Mouse (Mus musculus): ENCODE data around the gene Gas2l2. TPM values are rescaled to one million over a fixed set of nuclear protein-coding genes. Genes with fewer than 3 reads are reported as not detected.

The Gas2l2 gene
- polyA plus RNA-seq, 2 experiments, result 0.03 TPM; not detected in 1

- no peak overlapping the region for H3K4me3 ChIP-seq (replicated peaks; ENCODE audit: low read length)
- peaks cover 17% of the 10 kb centered on the region for H3K4me1 ChIP-seq (ENCODE audit: control insufficient read depth, insufficient read depth, low read length)
- no peak overlapping the region for H3K4me2 ChIP-seq (replicated peaks; ENCODE audit: low read depth, low read length, severe bottlenecking)
- no peaks in the 10 kb centered on the region for H3K9me3 ChIP-seq (ENCODE audit: control insufficient read depth, low read length)
- ATAC-seq (ENCODE audit: low FRiP score, low read depth), result peak; percentile 41; the same call in 1 of the 2 replicates
- WGBS, result 28% methylated on average over 11 of the region's 11 CpGs
- peak; percentile 48 for DNase-seq (ENCODE audit: low spot score)
- H3K27ac ChIP-seq (replicated peaks; ENCODE audit: low read depth, low read length), result no peak overlapping the region
- no peaks in the 10 kb centered on the region for H3K36me3 ChIP-seq (ENCODE audit: control insufficient read depth, insufficient read depth, low read length)
- no peak for TF ChIP-seq POLR2A (IDR thresholded peaks at IDR 0.05; ENCODE audit: borderline replicate concordance, extremely low read depth, insufficient read depth, insufficient read length)
- H3K9ac ChIP-seq (ENCODE audit: low read depth, low read length, severe bottlenecking), result peak overlapping the region; percentile 8; the same call in 1 of the 2 replicates
- H3K27me3 ChIP-seq (ENCODE audit: control insufficient read depth, insufficient read depth, low read length), result 0 out of 2 replicates have a peak, but pooled peaks cover under 1% of the 10 kb centered on the region
These were observed 37.9 kb upstream of the Gas2l2 start for GRCm38 (mm10) chr11:83467120-83467652.

DNA sequence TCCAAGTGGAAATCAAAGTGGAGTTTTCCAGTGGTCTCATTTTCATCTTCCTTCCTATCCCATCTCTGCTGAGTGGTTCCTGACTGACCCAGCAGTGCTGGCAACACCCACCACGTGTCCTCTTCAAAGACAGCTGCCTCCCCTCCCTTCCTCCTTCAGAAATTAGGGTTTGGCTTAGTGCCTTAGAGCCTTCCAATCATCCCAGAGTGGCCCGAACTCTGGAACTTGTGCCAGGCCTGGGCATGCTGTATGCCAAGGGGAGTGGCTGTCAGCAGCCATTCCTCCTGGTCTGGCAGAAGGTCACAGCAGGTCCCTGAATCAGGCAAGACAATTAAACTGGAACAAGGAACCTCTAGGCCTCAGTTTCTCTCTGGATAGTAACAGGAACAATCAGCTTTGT is 36.7 kb upstream of the Gas2l2 start:
- Histone ChIP-seq H3K27me3 (ENCODE audit: control insufficient read depth, insufficient read depth, low read length) (peaks cover 8% of the 10 kb centered on the region; the same call in 1 of the 2 replicates), H3K9me3 (ENCODE audit: control insufficient read depth, low read length) (no peaks in the 10 kb centered on the region), H3K4me1 (ENCODE audit: control insufficient read depth, insufficient read depth, low read length) (peaks cover 13% of the 10 kb centered on the region), H3K9ac (ENCODE audit: low read depth, low read length, severe bottlenecking) (no peak overlapping the region), H3K4me2 (replicated peaks; ENCODE audit: low read depth, low read length, severe bottlenecking) (no peak overlapping the region), H3K4me3 (replicated peaks; ENCODE audit: low read length) (no peak overlapping the region), H3K27ac (replicated peaks; ENCODE audit: low read depth, low read length) (no peak overlapping the region), H3K36me3 (ENCODE audit: control insufficient read depth, insufficient read depth, low read length) (no peaks in the 10 kb centered on the region)
- DNase-seq (ENCODE audit: low spot score) (no peak), ATAC-seq (ENCODE audit: low FRiP score, low read depth) (no peak)
- 32% methylated on average over 2 of the region's 2 CpGs for WGBS
- no peak for TF ChIP-seq POLR2A (IDR thresholded peaks at IDR 0.05; ENCODE audit: borderline replicate concordance, extremely low read depth, insufficient read depth, insufficient read length)

- no peak for TF ChIP-seq POLR2A (IDR thresholded peaks at IDR 0.05; ENCODE audit: borderline replicate concordance, extremely low read depth, insufficient read depth, insufficient read length)
- peaks cover 15% of the 10 kb centered on the region for H3K4me1 ChIP-seq (ENCODE audit: control insufficient read depth, insufficient read depth, low read length)
- DNase-seq (ENCODE audit: low spot score), result no peak
- H3K27ac ChIP-seq (replicated peaks; ENCODE audit: low read depth, low read length), result no peak within 1 kb of the TSS
- 1% methylated on average over 26 of the region's 42 CpGs for WGBS
- peak within 1 kb of the TSS; percentile 53 for H3K4me3 ChIP-seq (replicated peaks; ENCODE audit: low read length)
- H3K9me3 ChIP-seq (ENCODE audit: control insufficient read depth, low read length), result no peaks in the 10 kb centered on the region
- H3K36me3 ChIP-seq (ENCODE audit: control insufficient read depth, insufficient read depth, low read length), result no peaks in the 10 kb centered on the region
- peaks cover 8% of the 10 kb centered on the region; the same call in 1 of the 2 replicates for H3K27me3 ChIP-seq (ENCODE audit: control insufficient read depth, insufficient read depth, low read length)
- no peak for ATAC-seq (ENCODE audit: low FRiP score, low read depth)
- peak within 1 kb of the TSS; percentile 56 for H3K9ac ChIP-seq (ENCODE audit: low read depth, low read length, severe bottlenecking)
- peak within 1 kb of the TSS; percentile 92 for H3K4me2 ChIP-seq (replicated peaks; ENCODE audit: low read depth, low read length, severe bottlenecking)
These were observed 33.5 kb upstream of the Gas2l2 start, which contains the start of gene Mmp28 for GRCm38 (mm10) chr11:83462711-83463244. Gene Mmp28 (minus strand): TSS chr11:83463071.

DNA sequence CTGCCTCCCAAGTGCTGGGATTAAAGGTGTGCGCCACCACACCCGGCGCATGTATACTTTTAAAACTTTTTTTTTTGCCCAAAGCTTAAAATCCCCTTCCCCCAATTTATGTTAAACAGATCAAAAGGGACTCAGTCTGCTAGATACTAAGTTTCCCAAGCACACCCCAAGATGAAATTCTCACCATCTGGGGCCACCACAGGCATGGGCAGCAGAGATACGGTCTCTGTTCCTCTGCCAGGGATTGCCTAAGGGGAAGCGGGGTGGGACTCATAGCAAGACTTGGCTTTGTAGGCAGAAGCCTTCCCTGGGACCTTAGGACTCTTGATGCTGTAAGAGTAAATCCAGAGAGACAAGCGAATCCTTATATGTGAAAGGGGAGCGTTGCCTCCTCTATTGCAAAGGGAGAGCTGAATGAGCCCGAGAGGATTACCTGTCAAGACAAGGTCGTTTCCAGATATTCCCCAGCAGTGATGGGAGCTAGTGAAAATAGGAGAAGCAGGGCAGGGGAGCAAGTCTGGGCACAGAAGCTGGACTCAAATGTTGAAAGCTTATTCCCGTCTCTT is 32.3 kb upstream of the Gas2l2 start:
- peak overlapping the region; percentile 92; the same call in 1 of the 2 replicates for H3K4me2 ChIP-seq (replicated peaks; ENCODE audit: low read depth, low read length, severe bottlenecking)
- peaks cover 8% of the 10 kb centered on the region; the same call in 1 of the 2 replicates for H3K27me3 ChIP-seq (ENCODE audit: control insufficient read depth, insufficient read depth, low read length)
- no peak for TF ChIP-seq POLR2A (IDR thresholded peaks at IDR 0.05; ENCODE audit: borderline replicate concordance, extremely low read depth, insufficient read depth, insufficient read length)
- 72% methylated on average over 10 of the region's 10 CpGs for WGBS
- ATAC-seq (ENCODE audit: low FRiP score, low read depth) (no peak), DNase-seq (ENCODE audit: low spot score) (no peak)
- H3K36me3 ChIP-seq (ENCODE audit: control insufficient read depth, insufficient read depth, low read length), result no peaks in the 10 kb centered on the region
- H3K4me3 ChIP-seq (replicated peaks; ENCODE audit: low read length), result peak overlapping the region; percentile 53; the same call in 1 of the 2 replicates
- H3K9ac ChIP-seq (ENCODE audit: low read depth, low read length, severe bottlenecking), result no peak overlapping the region
- H3K27ac ChIP-seq (replicated peaks; ENCODE audit: low read depth, low read length), result no peak overlapping the region
- no peaks in the 10 kb centered on the region for H3K9me3 ChIP-seq (ENCODE audit: control insufficient read depth, low read length)
- H3K4me1 ChIP-seq (ENCODE audit: control insufficient read depth, insufficient read depth, low read length), result peaks cover 12% of the 10 kb centered on the region; the same call in 1 of the 2 replicates

DNA sequence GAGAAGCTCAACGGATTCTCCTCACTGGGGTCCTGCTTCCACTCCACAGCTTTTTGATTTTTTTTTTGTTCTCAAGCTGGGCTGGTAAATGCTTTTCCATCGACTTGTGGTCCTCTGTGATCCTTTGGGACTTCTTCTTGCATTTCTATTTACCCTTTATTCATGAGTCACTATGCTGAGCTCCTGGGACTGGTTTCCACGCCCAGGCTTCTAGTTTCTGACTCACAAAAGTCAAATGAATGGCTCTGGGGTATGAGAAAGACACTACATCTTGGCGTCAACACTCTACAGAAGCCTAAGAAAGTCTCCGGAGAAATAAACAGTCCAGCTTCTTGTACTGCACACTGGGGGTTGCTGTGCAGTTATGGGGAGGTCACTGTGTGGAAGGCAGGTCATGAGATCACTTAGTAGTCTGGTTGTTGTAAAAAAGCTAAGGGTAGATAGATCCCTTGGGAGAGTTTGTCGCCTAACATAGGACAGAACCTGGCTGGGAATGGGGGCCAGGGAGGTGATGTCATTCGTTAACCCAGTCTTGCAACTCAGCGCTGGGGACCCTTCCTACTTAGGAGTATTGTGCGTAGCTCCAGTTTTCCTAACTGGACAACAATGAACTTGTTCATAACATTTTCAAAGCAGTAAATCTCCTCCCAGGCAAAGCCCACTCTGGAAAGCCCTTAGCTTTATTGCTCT is 28.8 kb upstream of the Gas2l2 start:
- 37% methylated on average over 9 of the region's 9 CpGs for WGBS
- Histone ChIP-seq H3K9ac (ENCODE audit: low read depth, low read length, severe bottlenecking) (no peak overlapping the region), H3K27ac (replicated peaks; ENCODE audit: low read depth, low read length) (no peak overlapping the region), H3K27me3 (ENCODE audit: control insufficient read depth, insufficient read depth, low read length) (peaks cover 8% of the 10 kb centered on the region; the same call in 1 of the 2 replicates), H3K4me1 (ENCODE audit: control insufficient read depth, insufficient read depth, low read length) (peaks cover 13% of the 10 kb centered on the region), H3K36me3 (ENCODE audit: control insufficient read depth, insufficient read depth, low read length) (no peaks in the 10 kb centered on the region), H3K9me3 (ENCODE audit: control insufficient read depth, low read length) (no peaks in the 10 kb centered on the region), H3K4me3 (replicated peaks; ENCODE audit: low read length) (no peak overlapping the region), H3K4me2 (replicated peaks; ENCODE audit: low read depth, low read length, severe bottlenecking) (no peak overlapping the region)
- DNase-seq (ENCODE audit: low spot score) (no peak), ATAC-seq (ENCODE audit: low FRiP score, low read depth) (peak; percentile 60; the same call in 1 of the 2 replicates)
- TF ChIP-seq POLR2A (IDR thresholded peaks at IDR 0.05; ENCODE audit: borderline replicate concordance, extremely low read depth, insufficient read depth, insufficient read length), result no peak

Measured in limb, embryonic 14.5 days (tissue).